Mouse (Mus musculus): ENCODE data around the gene Carmil1. TPM values are rescaled to one million over a fixed set of nuclear protein-coding genes. Genes with fewer than 3 reads are reported as not detected.

Gene Carmil1
- total RNA-seq, 2 experiments from 2014 or later = 2.3 to 2.8 TPM

DNA sequence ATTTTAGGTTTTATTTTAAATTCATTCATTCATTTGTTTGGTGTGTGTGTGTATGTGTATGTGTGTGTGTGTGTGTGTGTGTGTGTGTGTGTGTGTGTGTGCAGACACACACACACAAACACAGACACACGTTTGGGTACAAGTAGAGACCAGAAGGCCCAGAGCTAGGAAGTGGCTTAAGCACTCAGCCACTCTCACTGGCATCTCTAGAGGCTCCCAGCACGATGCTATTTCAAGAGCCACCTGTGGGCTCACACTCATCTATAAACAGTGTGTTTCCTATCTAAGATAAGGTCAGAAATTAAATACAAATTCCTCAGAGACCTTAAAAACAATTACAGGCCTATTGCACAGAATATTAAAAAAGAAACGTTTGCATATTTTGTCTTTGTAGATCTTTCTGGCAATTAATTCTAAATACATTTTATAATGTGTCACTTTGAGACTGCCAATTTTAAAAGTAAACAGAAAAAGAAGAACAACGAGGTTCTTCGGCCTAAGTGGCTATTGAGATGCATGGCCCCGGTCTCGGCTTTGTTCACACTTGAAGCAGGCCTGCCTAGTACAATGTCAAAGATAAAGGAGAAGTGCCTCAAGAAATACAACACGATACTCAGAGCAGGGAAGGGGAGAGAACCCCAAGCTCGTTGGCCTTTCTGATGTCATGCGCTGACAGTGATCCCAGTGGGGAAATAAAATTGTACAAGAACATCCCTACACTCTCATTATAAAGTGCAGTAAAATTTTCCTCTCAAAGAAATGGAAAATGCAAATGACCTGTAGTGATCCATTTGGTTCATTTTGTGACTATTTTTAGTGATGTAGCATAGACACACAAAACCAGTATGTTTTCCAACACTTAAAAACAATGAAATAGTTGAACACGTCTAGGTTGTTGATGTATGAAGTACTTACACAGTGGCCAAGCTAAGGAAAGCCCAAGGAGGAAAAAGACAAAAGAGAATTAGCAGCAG is 179.2 kb downstream of the Carmil1 start:
- Histone ChIP-seq H3K4me3 (no peak overlapping the region), H3K27ac (no peak overlapping the region)
- no peak for TF ChIP-seq CTCF (IDR thresholded peaks at IDR 0.05)
- intact Hi-C loops (cut with DNase I) = no loop called here
- DNase-seq = no peak

DNA sequence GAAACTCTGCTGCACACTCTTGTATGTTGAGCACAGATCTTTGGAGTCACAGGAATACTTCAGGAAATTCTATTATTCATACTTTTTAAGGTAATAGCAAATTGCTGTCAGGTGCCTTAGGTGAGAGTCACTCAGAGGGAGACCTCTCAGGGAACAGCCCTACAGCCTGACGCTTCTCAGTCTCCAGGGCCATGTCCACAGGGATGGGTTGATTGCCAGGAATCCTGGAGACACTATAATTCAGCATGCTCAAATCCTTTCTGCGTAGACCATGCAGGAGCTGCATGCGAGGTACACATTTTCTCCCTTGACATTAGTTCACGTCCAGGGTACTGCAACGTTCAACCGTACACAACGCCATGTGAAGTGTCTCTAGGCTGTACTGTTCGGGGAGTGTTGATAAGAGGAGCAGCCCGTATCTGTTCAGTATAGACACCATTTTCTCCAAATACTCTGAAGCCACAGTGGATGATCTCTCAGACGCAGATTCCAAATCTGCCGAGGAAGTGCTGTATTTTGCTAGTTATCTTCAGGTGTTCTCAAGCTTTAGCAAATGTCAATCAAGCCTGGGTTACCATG is 180.0 kb downstream of the Carmil1 start:
- Histone ChIP-seq H3K4me3 (no peak overlapping the region), H3K27ac (no peak overlapping the region)
- intact Hi-C loops (cut with DNase I) = no loop called here
- TF ChIP-seq CTCF (IDR thresholded peaks at IDR 0.05) = no peak
- DNase-seq = no peak

DNA sequence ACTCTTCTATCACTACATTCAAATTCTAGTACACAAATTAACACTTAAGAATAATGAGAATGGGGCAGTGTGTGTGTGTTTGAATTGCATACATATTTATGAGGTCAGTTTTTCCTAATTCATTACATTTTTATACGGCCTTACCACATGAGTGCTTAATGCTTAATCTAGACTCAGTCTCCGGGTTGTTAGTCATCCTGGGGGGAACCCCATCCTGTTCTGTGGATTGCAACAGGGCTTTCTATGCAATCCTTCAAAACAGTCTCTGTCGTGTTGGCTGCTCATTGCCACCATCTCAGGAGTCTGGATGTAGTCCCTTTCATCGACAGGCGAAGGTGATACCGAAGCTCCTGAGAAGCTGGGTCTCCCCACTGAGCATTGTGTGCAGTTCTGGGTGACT is 184.0 kb downstream of the Carmil1 start:
- no peak for DNase-seq
- Histone ChIP-seq H3K27ac (no peak overlapping the region), H3K4me3 (no peak overlapping the region)
- intact Hi-C loops (cut with DNase I) = no loop called here
- TF ChIP-seq CTCF (IDR thresholded peaks at IDR 0.05) = no peak

DNA sequence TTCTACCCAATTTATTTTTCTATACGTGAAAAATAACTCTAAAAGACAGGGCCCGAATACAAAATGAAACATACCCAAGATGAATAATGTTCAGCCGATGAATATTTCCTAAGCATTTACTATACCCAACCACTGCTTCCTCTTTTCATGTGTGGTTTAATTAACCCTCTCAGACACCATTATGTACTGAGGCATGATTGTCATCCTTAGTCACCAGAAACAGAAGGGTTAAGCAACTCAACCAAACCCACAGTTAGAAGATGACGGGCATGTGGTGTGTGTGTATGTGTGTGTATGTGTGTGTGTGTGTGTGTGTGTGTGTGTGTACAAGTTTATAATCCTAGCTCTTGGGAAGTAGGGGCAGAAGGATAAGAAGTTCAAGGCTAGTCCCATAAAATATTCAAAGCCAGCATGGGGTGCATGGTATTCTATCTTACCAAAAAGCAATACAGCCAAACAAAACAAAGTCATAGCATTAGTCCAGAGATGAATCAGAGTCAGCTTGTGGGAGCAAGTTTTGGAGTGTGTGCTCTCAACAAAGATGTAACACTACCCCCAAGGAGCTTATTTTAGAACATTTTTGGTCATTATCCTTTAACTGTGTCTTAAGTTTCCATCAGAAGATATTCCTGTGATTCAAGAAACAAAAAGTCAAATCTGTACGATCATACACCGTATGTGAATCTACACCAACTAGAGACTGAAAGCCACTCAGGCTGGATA is 185.6 kb downstream of the Carmil1 start:
- H3K27ac ChIP-seq = no peak overlapping the region

DNA sequence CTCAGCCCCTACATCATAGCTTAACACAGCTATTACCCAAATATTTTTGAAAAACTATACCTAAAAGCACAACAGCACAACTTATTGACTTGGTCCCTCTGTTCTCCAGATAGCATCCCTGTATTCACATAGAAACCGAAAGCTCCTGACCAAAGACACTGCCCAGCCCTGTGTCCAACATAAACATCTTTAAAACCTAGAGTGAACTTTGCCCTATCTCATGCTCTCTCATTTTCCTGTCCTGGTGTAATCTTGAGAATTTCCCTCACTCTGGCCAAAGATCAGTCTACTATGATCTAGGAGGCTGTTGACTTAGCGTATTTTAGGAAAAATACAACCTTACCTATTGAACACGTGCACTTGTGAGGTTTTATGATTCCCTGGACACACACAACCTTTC is 187.5 kb downstream of the Carmil1 start:
- no peak for TF ChIP-seq CTCF (IDR thresholded peaks at IDR 0.05)
- intact Hi-C loops (cut with DNase I) = no loop called here
- no peak for DNase-seq
- Histone ChIP-seq H3K4me3 (no peak overlapping the region), H3K27ac (no peak overlapping the region)

More for the DNA sequence above, 185.6 kb downstream of the Carmil1 start:
- intact Hi-C loops (cut with DNase I) = no loop called here
- no peak for TF ChIP-seq CTCF (IDR thresholded peaks at IDR 0.05)
- no peak for DNase-seq
- H3K4me3 ChIP-seq = no peak overlapping the region

DNA sequence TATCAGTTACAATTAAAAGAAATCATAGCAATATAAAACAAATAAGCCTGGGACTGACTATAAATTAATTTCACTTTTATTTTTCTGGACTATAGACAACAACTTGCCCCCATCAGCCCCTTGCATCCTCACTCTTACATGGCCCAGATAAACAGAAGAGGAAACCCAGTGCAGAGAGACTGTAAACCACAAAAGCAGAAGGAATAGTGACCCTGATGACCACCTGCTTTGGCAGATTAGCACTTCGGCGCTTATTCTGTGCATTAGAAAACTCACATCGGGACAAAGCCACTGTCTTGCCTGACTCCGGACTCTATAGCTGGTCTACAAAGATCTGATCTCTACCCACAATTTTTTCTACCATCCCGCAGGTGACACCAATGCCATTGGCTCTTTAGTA is 188.5 kb downstream of the Carmil1 start:
- no peak for DNase-seq
- TF ChIP-seq CTCF (IDR thresholded peaks at IDR 0.05) = no peak
- intact Hi-C loops (cut with DNase I) = no loop called here

DNA sequence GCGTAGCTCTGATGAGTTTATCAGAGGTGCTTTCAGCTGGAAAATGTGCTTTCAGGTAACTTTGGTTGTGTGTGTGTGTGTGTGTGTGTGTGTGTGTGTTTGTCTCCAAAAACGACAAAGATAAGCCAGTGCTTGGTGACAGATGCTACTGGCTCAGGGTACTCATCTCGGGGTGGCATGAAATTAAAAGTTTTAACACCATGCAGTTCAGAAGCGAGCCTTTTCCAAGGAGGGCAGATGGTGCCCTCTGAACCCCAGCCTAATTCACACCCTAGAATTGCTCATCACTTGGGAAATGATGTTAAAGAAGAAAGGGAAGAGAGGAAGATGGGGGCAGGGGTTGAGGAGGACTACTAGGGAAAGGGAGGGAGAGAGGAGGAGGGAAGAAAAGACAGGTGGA is 198.4 kb downstream of the Carmil1 start:
- H3K27ac ChIP-seq = no peak overlapping the region

More for the DNA sequence above, 188.5 kb downstream of the Carmil1 start:
- Histone ChIP-seq H3K4me3 (no peak overlapping the region), H3K27ac (no peak overlapping the region)

DNA sequence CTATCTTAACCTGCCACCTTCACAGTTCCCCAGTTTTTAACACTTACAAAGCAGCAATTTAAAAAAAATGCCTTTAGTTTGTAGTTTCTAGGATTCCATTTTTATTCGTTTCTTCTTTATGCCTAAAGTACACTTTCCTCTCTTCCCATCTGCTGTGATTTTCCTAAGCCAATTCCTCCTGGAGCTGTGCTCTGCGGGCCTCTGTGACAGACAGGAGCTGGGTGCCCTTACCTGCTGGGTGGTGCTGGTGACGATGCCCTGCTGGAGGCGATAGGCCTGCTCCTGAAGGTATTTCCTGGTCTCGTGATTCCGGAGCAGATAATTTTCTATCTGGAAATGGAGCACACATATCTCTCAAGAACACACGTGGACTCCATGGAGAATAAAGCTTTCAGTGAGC is 198.9 kb downstream of the Carmil1 start:
- TF ChIP-seq CTCF (IDR thresholded peaks at IDR 0.05) = no peak
- Histone ChIP-seq H3K4me3 (no peak overlapping the region), H3K27ac (no peak overlapping the region)
- no peak for DNase-seq
- intact Hi-C loops (cut with DNase I) = no loop called here

More for the DNA sequence above, 198.4 kb downstream of the Carmil1 start:
- no peak overlapping the region for H3K4me3 ChIP-seq
- no peak for TF ChIP-seq CTCF (IDR thresholded peaks at IDR 0.05)
- intact Hi-C loops (cut with DNase I) = no loop called here
- no peak for DNase-seq

DNA sequence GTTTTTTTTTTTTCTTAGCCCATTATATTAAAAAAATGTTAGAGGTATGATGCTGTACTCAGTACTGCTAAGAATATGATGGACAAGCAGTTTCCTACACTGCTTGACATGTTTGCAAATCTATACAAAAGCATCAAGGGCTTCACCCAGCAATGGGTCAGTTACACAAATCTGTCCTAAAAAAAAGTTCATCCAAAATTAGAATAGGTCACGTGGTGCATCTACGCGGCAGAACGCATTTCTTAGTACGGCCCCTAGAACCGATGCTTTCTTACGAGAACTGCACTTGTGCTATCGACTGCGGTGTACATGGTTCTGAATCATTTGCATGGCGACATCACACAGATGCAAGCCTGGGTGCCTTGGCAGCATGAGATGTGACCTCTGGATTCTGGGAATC is 208.0 kb downstream of the Carmil1 start:
- no peak for DNase-seq
- TF ChIP-seq CTCF (IDR thresholded peaks at IDR 0.05) = no peak
- Histone ChIP-seq H3K4me3 (no peak overlapping the region), H3K27ac (no peak overlapping the region)
- intact Hi-C loops (cut with DNase I) = no loop called here

DNA sequence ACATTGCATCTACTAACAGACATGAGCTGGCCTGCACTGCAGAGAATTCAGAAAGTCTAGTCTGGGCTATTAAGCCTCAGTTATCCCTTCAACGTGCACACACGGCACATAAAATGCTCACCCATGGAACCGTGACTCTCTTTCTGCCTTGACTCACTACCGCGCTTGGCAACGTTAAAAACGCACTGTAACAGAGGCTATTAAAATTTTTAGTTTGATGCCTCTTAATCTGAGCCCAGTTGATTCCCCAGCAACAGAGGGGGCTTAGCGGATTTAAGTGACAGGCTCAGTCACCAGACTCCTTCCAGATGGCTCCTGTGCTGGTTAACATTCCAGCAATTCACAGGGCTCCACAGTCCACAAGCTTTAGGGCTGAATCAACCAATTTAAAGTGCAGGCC is 213.0 kb downstream of the Carmil1 start:
- no peak overlapping the region for H3K4me3 ChIP-seq
- H3K27ac ChIP-seq = no peak overlapping the region
- TF ChIP-seq CTCF (IDR thresholded peaks at IDR 0.05) = no peak
- DNase-seq = no peak
- intact Hi-C loops (cut with DNase I) = no loop called here

DNA sequence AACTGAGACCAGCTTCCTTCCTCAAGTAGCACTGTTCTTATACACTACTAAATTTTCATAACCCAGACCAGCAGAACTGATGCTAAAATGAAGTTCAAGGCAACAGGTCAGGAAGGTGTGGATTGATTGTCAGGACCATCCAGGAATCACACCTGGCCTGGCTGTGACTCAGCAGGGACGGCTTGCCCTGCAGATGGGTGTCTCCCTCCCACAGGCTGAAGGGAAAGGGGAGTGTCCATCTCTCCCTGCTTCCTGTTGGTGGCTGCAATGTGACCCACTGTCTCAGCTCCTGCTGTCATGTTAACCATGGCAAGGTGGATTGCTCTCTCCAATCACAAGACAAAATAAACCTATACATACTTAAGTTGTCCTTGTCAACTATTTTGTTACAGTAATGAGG is 215.1 kb downstream of the Carmil1 start:
- DNase-seq = no peak
- no peak for TF ChIP-seq CTCF (IDR thresholded peaks at IDR 0.05)
- intact Hi-C loops (cut with DNase I) = no loop called here
- Histone ChIP-seq H3K27ac (no peak overlapping the region), H3K4me3 (no peak overlapping the region)

DNA sequence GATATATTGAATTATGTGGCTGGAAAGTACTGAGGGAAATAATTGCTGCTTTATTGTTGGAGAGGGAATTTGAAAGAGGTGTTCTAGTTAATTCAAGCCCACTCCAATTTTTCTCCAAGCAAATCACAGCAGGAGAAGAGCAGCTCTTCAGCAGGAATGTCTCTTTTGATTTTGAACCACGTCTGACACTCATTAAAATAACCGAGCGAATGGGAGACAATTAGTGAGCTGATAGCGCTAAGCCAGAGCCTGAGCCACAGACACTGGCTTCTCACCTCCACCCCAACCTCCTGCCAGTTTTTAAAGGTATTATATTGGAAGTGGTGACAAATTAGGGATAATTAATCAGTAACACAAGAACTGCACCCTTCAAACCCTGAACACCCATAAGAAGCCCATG is 217.8 kb downstream of the Carmil1 start:
- TF ChIP-seq CTCF (IDR thresholded peaks at IDR 0.05) = no peak
- DNase-seq = no peak
- Histone ChIP-seq H3K4me3 (no peak overlapping the region), H3K27ac (no peak overlapping the region)
- intact Hi-C loops (cut with DNase I) = no loop called here

Data from gastrocnemius, adult 2 months (tissue).